8 mouse cellular contexts compared by ENCODE assay signal in genomic region chr13:74591401-74591821, GRCm38 (mm10). TPM values are rescaled to one million over a fixed set of nuclear protein-coding genes. Genes with fewer than 3 reads are reported as not detected.
DNase-seq lines count a peak whose midpoint lies in the region; ATAC-seq and TF ChIP-seq lines count a peak whose summit lies in the region.
"Not testable (repeated sequence)": the region's sequence is repeated elsewhere in the genome, so short reads cannot be mapped to it uniquely, and the experiment has no call there.

No protein-coding gene starts in this region.

- H3K27ac ChIP-seq in hindbrain, embryonic 10.5 days; lung, embryonic 14.5 days (ENCODE audit: low read depth): not testable (repeated sequence)

- not testable (repeated sequence) for TF ChIP-seq CTCF in lung, embryonic 14.5 days (IDR thresholded peaks at IDR 0.05; ENCODE audit: low read depth)

- H3K36me3 ChIP-seq in hindbrain, embryonic 10.5 days; lung, embryonic 14.5 days (ENCODE audit: insufficient read depth): not testable (repeated sequence)

- H3K4me1 ChIP-seq in hindbrain, embryonic 10.5 days (replicated peaks); lung, embryonic 14.5 days (ENCODE audit: insufficient read depth): not testable (repeated sequence)

- H3K4me3 ChIP-seq in hindbrain, embryonic 10.5 days, result 0 out of 2 replicates have a peak overlapping the region, but pooled peaks have one; percentile 2
- not testable (repeated sequence) for H3K4me3 ChIP-seq in lung, embryonic 14.5 days (ENCODE audit: low read depth, low read length)

- WGBS in hindbrain, embryonic 10.5 days, result 60% methylated on average over 12 of the region's 12 CpGs
- 51% methylated on average over 12 of the region's 12 CpGs for WGBS in lung, embryonic 14.5 days

- H3K9me3 ChIP-seq in hindbrain, embryonic 10.5 days; lung, embryonic 14.5 days (ENCODE audit: low read depth, low read length): not testable (repeated sequence)

- 0 out of 2 replicates have a peak, but pooled peaks have one; percentile 17 for ATAC-seq in granulocyte monocyte progenitor cell, adult 5-6 weeks (replicated peaks; ENCODE audit: poor library complexity, severe bottlenecking)
- not testable (repeated sequence) for ATAC-seq in lung, embryonic 14.5 days (ENCODE audit: insufficient read depth)

- intact Hi-C loops in left cerebral cortex, postnatal 14 days (cut with DNase I), result not testable (repeated sequence)

- not testable (repeated sequence) for H3K4me2 ChIP-seq in lung, embryonic 14.5 days

- not testable (repeated sequence) for H3K27me3 ChIP-seq in hindbrain, embryonic 10.5 days (ENCODE audit: insufficient read depth, poor library complexity, severe bottlenecking); lung, embryonic 14.5 days (ENCODE audit: insufficient read depth, low read length)

- DNase-seq in Muller cell, postnatal 12 days (ENCODE audit: inconsistent ontology term), result peak; percentile 1
- peak; percentile 52 for DNase-seq in adrenal gland, postnatal 14 days
- not testable (repeated sequence) for DNase-seq in hindbrain, embryonic 10.5 days (ENCODE audit: low spot score)
- DNase-seq in left cerebral cortex, postnatal 14 days (ENCODE audit: low spot score in 2 of 2), result peak; percentile 2 to 5
- DNase-seq in lung, embryonic 14.5 days, result peak; percentile 4
- peak; percentile 4 for DNase-seq in ovary, adult 18-20 months (ENCODE audit: low spot score)
- DNase-seq in urinary bladder, postnatal 14 days (ENCODE audit: low spot score), result peak; percentile 11

- not testable (repeated sequence) for H3K9ac ChIP-seq in lung, embryonic 14.5 days

RNA-seq across cellular contexts. Expression of gene Erap1, which starts 48.0 kb away (rescaled TPM):
- 57.4 and 60.3 TPM in 2 replicates for total RNA-seq in adrenal gland, postnatal 14 days (2021)
- total RNA-seq in granulocyte monocyte progenitor cell, adult 5-6 weeks (2014; fragmentation: Nextera tagmentation), result 53.1 and 68.9 TPM in 2 replicates
- total RNA-seq in granulocyte monocyte progenitor cell, adult 5-6 weeks (2017), result 159 and 263 TPM in 2 replicates
- polyA plus RNA-seq in hindbrain, embryonic 10.5 days (2016; fragmentation: Nextera tagmentation; extraction: Ambion mirVana), result 3.8 and 4.2 TPM in 2 replicates
- total RNA-seq in left cerebral cortex, postnatal 14 days (2021), result 10 to 100 TPM in 1 of 2 experiments, 1 to 10 TPM in 1; 6.4 to 15.7 TPM
- 20.9 and 35.3 TPM in 2 replicates for polyA plus RNA-seq in lung, embryonic 14.5 days (2014; fragmentation: Nextera tagmentation; extraction: Ambion mirVana)
